Mouse (Mus musculus) liver, embryonic 14 days (tissue): ENCODE data around the gene Psmc5. TPM values are rescaled to one million over a fixed set of nuclear protein-coding genes. Genes with fewer than 3 reads are reported as not detected.

Source experiments
- polyA plus RNA-seq: library from polyadenylated mRNA; depleted of rRNA; stranded (reverse); fragments of >200 nt; gene quantifications from 2 replicates; pipeline ENCODE4 v1.2.3, GENCODE M21; 2012; rRNA removed

The Psmc5 gene
- 120 and 129 TPM in 2 replicates for polyA plus RNA-seq

GRCm38 (mm10) chr11:106255685-106256451 is at the start of gene Psmc5, which contains the start of gene Ftsj3:
Psmc5 (plus strand) TSS chr11:106256154.
Ftsj3 (minus strand) TSS chr11:106256079.

GRCm38 (mm10) chr11:106215927-106216729 is 39.8 kb upstream of the Psmc5 start, which contains the start of gene Ccdc47:
Ccdc47 (minus strand) TSS chr11:106216344.

GRCm38 (mm10) chr11:106216730-106217490 is 39.0 kb upstream of the Psmc5 start, which contains the start of gene Ddx42:
Ddx42 (plus strand) TSS chr11:106216926.

GRCm38 (mm10) chr11:106272644-106273310 is 16.8 kb downstream of the Psmc5 start, which contains the start of gene Smarcd2:
Smarcd2 (minus strand) TSS chr11:106272972.

GRCm38 (mm10) chr11:106276454-106276853 is 20.5 kb downstream of the Psmc5 start, which contains the start of gene Tcam1:
Tcam1 (plus strand) TSS chr11:106276672.

GRCm38 (mm10) chr11:106301765-106302164 is 45.8 kb downstream of the Psmc5 start, which contains the start of gene Gh:
Gh (minus strand) TSS chr11:106301865.

Other genes with a start within 250 kb of the Psmc5 start
- gene Kcnh6, start 248.0 kb upstream of the Psmc5 start, polyA plus RNA-seq, result 0.01 TPM in 2 replicates
- 15.1 and 16.7 TPM in 2 replicates for gene Dcaf7, start 219.3 kb upstream of the Psmc5 start, polyA plus RNA-seq
- gene Taco1, start 190.1 kb upstream of the Psmc5 start, polyA plus RNA-seq, result 9.1 and 9.6 TPM in 2 replicates
- gene Map3k3, start 171.5 kb upstream of the Psmc5 start, polyA plus RNA-seq, result 5.1 and 6.2 TPM in 2 replicates
- gene Gm10840, start 95.3 kb upstream of the Psmc5 start, polyA plus RNA-seq, result not detected in 2 replicates
- 23.6 and 28.2 TPM in 2 replicates for gene Limd2, start 95.3 kb upstream of the Psmc5 start, polyA plus RNA-seq
- gene Strada, start 54.0 kb upstream of the Psmc5 start, polyA plus RNA-seq, result 8.8 and 10.2 TPM in 2 replicates
- gene Ccdc47, start 39.8 kb upstream of the Psmc5 start, polyA plus RNA-seq, result 21.0 and 21.5 TPM in 2 replicates
- 15.8 and 16.0 TPM in 2 replicates for gene Ddx42, start 39.2 kb upstream of the Psmc5 start, polyA plus RNA-seq
- gene Ftsj3, start 75 bp upstream of the Psmc5 start, polyA plus RNA-seq, result 29.7 and 30.8 TPM in 2 replicates
- gene Smarcd2, start 16.8 kb downstream of the Psmc5 start, polyA plus RNA-seq, result 34.1 and 35.7 TPM in 2 replicates
- 0.15 and 0.16 TPM in 2 replicates for gene Tcam1, start 20.5 kb downstream of the Psmc5 start, polyA plus RNA-seq
- 0.03 TPM in 1 of 2 replicates, not detected in the other for gene Gh, start 45.7 kb downstream of the Psmc5 start, polyA plus RNA-seq
- gene Cd79b, start 58.6 kb downstream of the Psmc5 start, polyA plus RNA-seq, result 2.7 and 4.1 TPM in 2 replicates
- gene Scn4a, start 97.1 kb downstream of the Psmc5 start, polyA plus RNA-seq, result 0.01 and 0.03 TPM in 2 replicates
- not detected in 2 replicates for gene Prr29, start 109.3 kb downstream of the Psmc5 start, polyA plus RNA-seq
- gene Icam2, start 131.9 kb downstream of the Psmc5 start, polyA plus RNA-seq, result 11.7 and 15.2 TPM in 2 replicates
- gene Ern1, start 231.7 kb downstream of the Psmc5 start, polyA plus RNA-seq, result 4.4 and 5.1 TPM in 2 replicates